Mouse (Mus musculus): ENCODE results near the gene Hoxa2. TPM values are rescaled to one million over a fixed set of nuclear protein-coding genes. Genes with fewer than 3 reads are reported as not detected.

The Hoxa2 gene
- 0.10 and 0.22 TPM in 2 replicates for polyA plus RNA-seq (2015; fragmentation: Nextera tagmentation; extraction: Ambion mirVana)

GRCm38 (mm10) chr6:52164626-52165440 lies at the start of gene Hoxa2:
Gene Hoxa2, minus strand, starts transcription at chr6:52164831.
- no peak within 1 kb of the TSS for H3K4me2 ChIP-seq (ENCODE audit: low read length)
- peaks cover 69% of the 10 kb centered on the region for H3K27me3 ChIP-seq (ENCODE audit: control insufficient read depth, insufficient read depth, low read depth, low read length)
- H3K27ac ChIP-seq (ENCODE audit: low read length) = no peak within 1 kb of the TSS
- no peaks in the 10 kb centered on the region for H3K36me3 ChIP-seq (ENCODE audit: control insufficient read depth, insufficient read depth, low read length)
- no peak within 1 kb of the TSS for H3K9ac ChIP-seq (ENCODE audit: low read depth, low read length)
- under 1% methylated on average over 25 of the region's 25 CpGs for WGBS
- no peak within 1 kb of the TSS for H3K4me3 ChIP-seq (ENCODE audit: low read depth, low read length)
- no peaks in the 10 kb centered on the region for H3K9me3 ChIP-seq (replicated peaks; ENCODE audit: control insufficient read depth, low read length, poor library complexity, severe bottlenecking)
- ATAC-seq = no peak
- H3K4me1 ChIP-seq (ENCODE audit: control insufficient read depth, insufficient read depth, low read length) = no peaks in the 10 kb centered on the region

GRCm38 (mm10) chr6:52214271-52214670 lies 49.6 kb upstream of the Hoxa2 start:
- ATAC-seq = no peak
- no peak overlapping the region for H3K27ac ChIP-seq (ENCODE audit: low read length)
- no peaks in the 10 kb centered on the region for H3K9me3 ChIP-seq (replicated peaks; ENCODE audit: control insufficient read depth, low read length, poor library complexity, severe bottlenecking)
- no peak overlapping the region for H3K4me2 ChIP-seq (ENCODE audit: low read length)
- H3K27me3 ChIP-seq (ENCODE audit: control insufficient read depth, insufficient read depth, low read depth, low read length) = peaks cover 88% of the 10 kb centered on the region
- H3K4me1 ChIP-seq (ENCODE audit: control insufficient read depth, insufficient read depth, low read length) = peaks cover 2% of the 10 kb centered on the region; the same call in 1 of the 2 replicates
- no peak overlapping the region for H3K4me3 ChIP-seq (ENCODE audit: low read depth, low read length)
- H3K36me3 ChIP-seq (ENCODE audit: control insufficient read depth, insufficient read depth, low read length) = no peaks in the 10 kb centered on the region
- WGBS = 12% methylated on average over 5 of the region's 5 CpGs
- H3K9ac ChIP-seq (ENCODE audit: low read depth, low read length) = no peak overlapping the region

GRCm38 (mm10) chr6:52213119-52213986 lies 48.7 kb upstream of the Hoxa2 start, which contains the start of the genes Hoxa3 and Gm28308:
Gene Hoxa3, minus strand, starts transcription at chr6:52213336.
Gene Gm28308, minus strand, starts transcription at chr6:52213339.
- no peaks in the 10 kb centered on the region for H3K9me3 ChIP-seq (replicated peaks; ENCODE audit: control insufficient read depth, low read length, poor library complexity, severe bottlenecking)
- WGBS = 3% methylated on average over 38 of the region's 38 CpGs
- H3K27ac ChIP-seq (ENCODE audit: low read length) = no peak within 1 kb of the TSS
- no peak within 1 kb of the TSS for H3K4me2 ChIP-seq (ENCODE audit: low read length)
- ATAC-seq = no peak
- H3K4me3 ChIP-seq (ENCODE audit: low read depth, low read length) = no peak within 1 kb of the TSS
- H3K27me3 ChIP-seq (ENCODE audit: control insufficient read depth, insufficient read depth, low read depth, low read length) = peaks cover 86% of the 10 kb centered on the region
- no peak within 1 kb of the TSS for H3K9ac ChIP-seq (ENCODE audit: low read depth, low read length)
- H3K4me1 ChIP-seq (ENCODE audit: control insufficient read depth, insufficient read depth, low read length) = peaks cover 2% of the 10 kb centered on the region; the same call in 1 of the 2 replicates
- no peaks in the 10 kb centered on the region for H3K36me3 ChIP-seq (ENCODE audit: control insufficient read depth, insufficient read depth, low read length)

- Histone ChIP-seq H3K4me3 (ENCODE audit: low read depth, low read length) (no peak overlapping the region), H3K27ac (ENCODE audit: low read length) (no peak overlapping the region), H3K9ac (ENCODE audit: low read depth, low read length) (no peak overlapping the region), H3K36me3 (ENCODE audit: control insufficient read depth, insufficient read depth, low read length) (no peaks in the 10 kb centered on the region), H3K4me1 (ENCODE audit: control insufficient read depth, insufficient read depth, low read length) (peaks cover 2% of the 10 kb centered on the region; the same call in 1 of the 2 replicates), H3K9me3 (replicated peaks; ENCODE audit: control insufficient read depth, low read length, poor library complexity, severe bottlenecking) (no peaks in the 10 kb centered on the region), H3K27me3 (ENCODE audit: control insufficient read depth, insufficient read depth, low read depth, low read length) (peaks cover 83% of the 10 kb centered on the region), H3K4me2 (ENCODE audit: low read length) (no peak overlapping the region)
- WGBS = 2% methylated on average over 21 of the region's 22 CpGs
- no peak for ATAC-seq
These were observed 48.0 kb upstream of the Hoxa2 start for GRCm38 (mm10) chr6:52212556-52213118.

- Histone ChIP-seq H3K4me3 (ENCODE audit: low read depth, low read length) (no peak overlapping the region), H3K27me3 (ENCODE audit: control insufficient read depth, insufficient read depth, low read depth, low read length) (peaks cover 87% of the 10 kb centered on the region), H3K4me1 (ENCODE audit: control insufficient read depth, insufficient read depth, low read length) (peaks cover 2% of the 10 kb centered on the region; the same call in 1 of the 2 replicates), H3K4me2 (ENCODE audit: low read length) (no peak overlapping the region), H3K27ac (ENCODE audit: low read length) (no peak overlapping the region), H3K36me3 (ENCODE audit: control insufficient read depth, insufficient read depth, low read length) (no peaks in the 10 kb centered on the region), H3K9me3 (replicated peaks; ENCODE audit: control insufficient read depth, low read length, poor library complexity, severe bottlenecking) (no peaks in the 10 kb centered on the region), H3K9ac (ENCODE audit: low read depth, low read length) (no peak overlapping the region)
- WGBS = 6% methylated on average over 13 of the region's 13 CpGs
- no peak for ATAC-seq
These were observed 47.3 kb upstream of the Hoxa2 start for GRCm38 (mm10) chr6:52211961-52212360.

- Histone ChIP-seq H3K9me3 (replicated peaks; ENCODE audit: control insufficient read depth, low read length, poor library complexity, severe bottlenecking) (no peaks in the 10 kb centered on the region), H3K4me1 (ENCODE audit: control insufficient read depth, insufficient read depth, low read length) (peaks cover 2% of the 10 kb centered on the region; the same call in 1 of the 2 replicates), H3K9ac (ENCODE audit: low read depth, low read length) (no peak overlapping the region), H3K36me3 (ENCODE audit: control insufficient read depth, insufficient read depth, low read length) (no peaks in the 10 kb centered on the region), H3K27ac (ENCODE audit: low read length) (no peak overlapping the region), H3K4me2 (ENCODE audit: low read length) (no peak overlapping the region), H3K27me3 (ENCODE audit: control insufficient read depth, insufficient read depth, low read depth, low read length) (peaks cover 88% of the 10 kb centered on the region), H3K4me3 (ENCODE audit: low read depth, low read length) (no peak overlapping the region)
- ATAC-seq = 0 out of 2 replicates have a peak, but pooled peaks have one; percentile 11
- 1% methylated on average over 37 of the region's 37 CpGs for WGBS
These were observed 46.7 kb upstream of the Hoxa2 start for GRCm38 (mm10) chr6:52211170-52211935.

GRCm38 (mm10) chr6:52209685-52210046 lies 45.0 kb upstream of the Hoxa2 start:
- Histone ChIP-seq H3K4me1 (ENCODE audit: control insufficient read depth, insufficient read depth, low read length) (peaks cover 2% of the 10 kb centered on the region; the same call in 1 of the 2 replicates), H3K27ac (ENCODE audit: low read length) (no peak overlapping the region), H3K4me2 (ENCODE audit: low read length) (no peak overlapping the region), H3K27me3 (ENCODE audit: control insufficient read depth, insufficient read depth, low read depth, low read length) (peaks cover 86% of the 10 kb centered on the region), H3K9ac (ENCODE audit: low read depth, low read length) (no peak overlapping the region), H3K9me3 (replicated peaks; ENCODE audit: control insufficient read depth, low read length, poor library complexity, severe bottlenecking) (no peaks in the 10 kb centered on the region), H3K36me3 (ENCODE audit: control insufficient read depth, insufficient read depth, low read length) (no peaks in the 10 kb centered on the region), H3K4me3 (ENCODE audit: low read depth, low read length) (no peak overlapping the region)
- no peak for ATAC-seq
- 7% methylated on average over 12 of the region's 12 CpGs for WGBS
